Mouse (Mus musculus): ENCODE results near the gene Impdh2. TPM values are rescaled to one million over a fixed set of nuclear protein-coding genes. Genes with fewer than 3 reads are reported as not detected.
"Not testable (repeated sequence)": the region's sequence is repeated elsewhere in the genome, so short reads cannot be mapped to it uniquely, and the experiment has no call there.

The Impdh2 gene
- total and polyA plus RNA-seq, 2 experiments from 2014 or later = 106 to 115 TPM

- Histone ChIP-seq H3K9me3 (ENCODE audit: low read length) (no peaks in the 10 kb centered on the region), H3K27me3 (ENCODE audit: insufficient read depth, low read length) (no peaks in the 10 kb centered on the region), H3K4me1 (ENCODE audit: insufficient read depth) (peaks cover 24% of the 10 kb centered on the region), H3K4me2 (ENCODE audit: low read depth) (no peak overlapping the region), H3K27ac (ENCODE audit: low read depth, low read length) (no peak overlapping the region), H3K36me3 (ENCODE audit: insufficient read depth) (0 out of 2 replicates have a peak, but pooled peaks cover 6% of the 10 kb centered on the region), H3K4me3 (ENCODE audit: low read depth, low read length) (no peak overlapping the region), H3K9ac (no peak overlapping the region)
- no peak for TF ChIP-seq CTCF (IDR thresholded peaks at IDR 0.05; ENCODE audit: low read depth)
- no peak for ATAC-seq
- DNase-seq = no peak
- WGBS = 64% methylated on average over 4 of the region's 4 CpGs
Measured at GRCm38 (mm10) chr9:108591462-108591861, 31.4 kb downstream of the Impdh2 start.

GRCm38 (mm10) chr9:108594354-108594753 is 34.3 kb downstream of the Impdh2 start:
- Histone ChIP-seq H3K4me2 (ENCODE audit: low read depth) (no peak overlapping the region), H3K27me3 (ENCODE audit: insufficient read depth, low read length) (no peaks in the 10 kb centered on the region), H3K4me3 (ENCODE audit: low read depth, low read length) (no peak overlapping the region), H3K4me1 (ENCODE audit: insufficient read depth) (no peaks in the 10 kb centered on the region; the same call in 1 of the 2 replicates), H3K27ac (ENCODE audit: low read depth, low read length) (no peak overlapping the region), H3K9ac (no peak overlapping the region), H3K36me3 (ENCODE audit: insufficient read depth) (0 out of 2 replicates have a peak, but pooled peaks cover 6% of the 10 kb centered on the region), H3K9me3 (ENCODE audit: low read length) (no peaks in the 10 kb centered on the region)
- WGBS = 85% methylated on average over 3 of the region's 3 CpGs
- ATAC-seq (no peak), DNase-seq (no peak)
- TF ChIP-seq CTCF (IDR thresholded peaks at IDR 0.05; ENCODE audit: low read depth) = no peak

- peak within 1 kb of the TSS; percentile 79 for H3K27ac ChIP-seq (ENCODE audit: low read depth, low read length)
- peaks cover 9% of the 10 kb centered on the region; the same call in 1 of the 2 replicates for H3K36me3 ChIP-seq (ENCODE audit: insufficient read depth)
- H3K4me2 ChIP-seq (ENCODE audit: low read depth) = peak within 1 kb of the TSS; percentile 93
- no peaks in the 10 kb centered on the region for H3K27me3 ChIP-seq (ENCODE audit: insufficient read depth, low read length)
- H3K9ac ChIP-seq = peak within 1 kb of the TSS; percentile 83
- ATAC-seq (peak; percentile 94), DNase-seq (peak; percentile 81)
- H3K4me3 ChIP-seq (ENCODE audit: low read depth, low read length) = peak within 1 kb of the TSS; percentile 73
- TF ChIP-seq CTCF (IDR thresholded peaks at IDR 0.05; ENCODE audit: low read depth) = peak; percentile 48
- no peaks in the 10 kb centered on the region; the same call in 1 of the 2 replicates for H3K4me1 ChIP-seq (ENCODE audit: insufficient read depth)
- no peaks in the 10 kb centered on the region for H3K9me3 ChIP-seq (ENCODE audit: low read length)
- 2% methylated on average over 66 of the region's 69 CpGs for WGBS
Measured at GRCm38 (mm10) chr9:108596998-108597764, 37.1 kb downstream of the Impdh2 start, which contains the start of gene P4htm. Gene P4htm, minus strand, starts transcription at chr9:108597667.

- DNase-seq (peak; percentile 84), ATAC-seq (no peak)
- H3K27me3 ChIP-seq (ENCODE audit: insufficient read depth, low read length) = no peaks in the 10 kb centered on the region
- no peak overlapping the region for H3K27ac ChIP-seq (ENCODE audit: low read depth, low read length)
- TF ChIP-seq CTCF (IDR thresholded peaks at IDR 0.05; ENCODE audit: low read depth) = no peak
- H3K9me3 ChIP-seq (ENCODE audit: low read length) = no peaks in the 10 kb centered on the region
- no peak overlapping the region for H3K4me3 ChIP-seq (ENCODE audit: low read depth, low read length)
- no peak overlapping the region for H3K9ac ChIP-seq
- 81% methylated on average over 4 of the region's 4 CpGs for WGBS
- H3K4me2 ChIP-seq (ENCODE audit: low read depth) = no peak overlapping the region
- peaks cover 20% of the 10 kb centered on the region for H3K36me3 ChIP-seq (ENCODE audit: insufficient read depth)
- no peaks in the 10 kb centered on the region; the same call in 1 of the 2 replicates for H3K4me1 ChIP-seq (ENCODE audit: insufficient read depth)
Measured at GRCm38 (mm10) chr9:108599021-108599566, 39.0 kb downstream of the Impdh2 start.

- ATAC-seq (no peak), DNase-seq (no peak)
- Histone ChIP-seq H3K27me3 (ENCODE audit: insufficient read depth, low read length) (no peaks in the 10 kb centered on the region), H3K36me3 (ENCODE audit: insufficient read depth) (peaks cover 29% of the 10 kb centered on the region), H3K27ac (ENCODE audit: low read depth, low read length) (no peak overlapping the region), H3K4me1 (ENCODE audit: insufficient read depth) (no peaks in the 10 kb centered on the region; the same call in 1 of the 2 replicates), H3K4me3 (ENCODE audit: low read depth, low read length) (no peak overlapping the region), H3K9ac (no peak overlapping the region), H3K4me2 (ENCODE audit: low read depth) (no peak overlapping the region), H3K9me3 (ENCODE audit: low read length) (no peaks in the 10 kb centered on the region)
- no peak for TF ChIP-seq CTCF (IDR thresholded peaks at IDR 0.05; ENCODE audit: low read depth)
- 59% methylated on average over 2 of the region's 2 CpGs for WGBS
Measured at GRCm38 (mm10) chr9:108600011-108600410, 39.9 kb downstream of the Impdh2 start.

GRCm38 (mm10) chr9:108601986-108602385 is 41.9 kb downstream of the Impdh2 start:
- 79% methylated on average over 4 of the region's 4 CpGs for WGBS
- H3K9ac ChIP-seq = no peak overlapping the region
- H3K4me3 ChIP-seq (ENCODE audit: low read depth, low read length) = no peak overlapping the region
- H3K9me3 ChIP-seq (ENCODE audit: low read length) = no peaks in the 10 kb centered on the region
- H3K4me2 ChIP-seq (ENCODE audit: low read depth) = no peak overlapping the region
- no peak for TF ChIP-seq CTCF (IDR thresholded peaks at IDR 0.05; ENCODE audit: low read depth)
- no peak overlapping the region for H3K27ac ChIP-seq (ENCODE audit: low read depth, low read length)
- ATAC-seq (no peak), DNase-seq (no peak)
- H3K4me1 ChIP-seq (ENCODE audit: insufficient read depth) = no peaks in the 10 kb centered on the region
- peaks cover 37% of the 10 kb centered on the region for H3K36me3 ChIP-seq (ENCODE audit: insufficient read depth)
- H3K27me3 ChIP-seq (ENCODE audit: insufficient read depth, low read length) = no peaks in the 10 kb centered on the region

- WGBS = 87% methylated on average over 5 of the region's 5 CpGs
- H3K36me3 ChIP-seq (ENCODE audit: insufficient read depth) = peaks cover 82% of the 10 kb centered on the region
- ATAC-seq = not testable (repeated sequence)
Measured at GRCm38 (mm10) chr9:108607929-108608328, 47.8 kb downstream of the Impdh2 start.

More at GRCm38 (mm10) chr9:108607929-108608328, 47.8 kb downstream of the Impdh2 start:
- H3K27me3 ChIP-seq (ENCODE audit: insufficient read depth, low read length); H3K4me2 ChIP-seq (ENCODE audit: low read depth); DNase-seq; H3K4me3 ChIP-seq (ENCODE audit: low read depth, low read length); H3K9me3 ChIP-seq (ENCODE audit: low read length); H3K9ac ChIP-seq; H3K4me1 ChIP-seq (ENCODE audit: insufficient read depth); H3K27ac ChIP-seq (ENCODE audit: low read depth, low read length): not testable (repeated sequence)
